Mouse (Mus musculus): ENCODE results near the gene Fam240b.

- TF ChIP-seq CTCF (IDR thresholded peaks at IDR 0.05; ENCODE audit: low read depth, low read length) (peak; percentile 46), POLR2A (IDR thresholded peaks at IDR 0.05; ENCODE audit: extremely low read depth, insufficient read depth, low read length) (no peak)
These were observed 49.6 kb downstream of the Fam240b start for GRCm38 (mm10) chr13:64447947-64448346.
